Mouse (Mus musculus) CH12.LX (cell line): Measurements from ENCODE around the gene Apba3. TPM values are rescaled to one million over a fixed set of nuclear protein-coding genes. Genes with fewer than 3 reads are reported as not detected.

Experiments
- DNase-seq: peaks from one replicate; pipeline ENCODE4 v3.0.0-alpha.2; 2013; ENCODE audit errors: extremely low read depth
- H3K27ac ChIP-seq: 2 replicates; pipeline ENCODE4 v1.5.1; 2012; ENCODE audit warnings: low read depth, mild to moderate bottlenecking, control low read depth, moderate library complexity; ENCODE audit not compliant: insufficient read depth
- H3K27me3 ChIP-seq: replicated peaks from 2 replicates; pipeline ENCODE3; 2012; ENCODE audit warnings: inconsistent platforms
- H3K36me3 ChIP-seq, 2 experiments: replicated peaks in 1 of 2; 2 replicates each; pipeline versions ENCODE3 to v1.6.1; 2012; ENCODE audit warnings: inconsistent platforms in 1 of 2, low read length in 1 of 2, mild to moderate bottlenecking in 1 of 2, mixed read lengths in 1 of 2, moderate library complexity in 1 of 2; ENCODE audit not compliant: control insufficient read depth in 1 of 2, insufficient read depth in 1 of 2
- H3K4me1 ChIP-seq, 2 experiments: 2 replicates each; pipeline ENCODE4 v1.6.1; 2012; ENCODE audit warnings: inconsistent platforms in 1 of 2, moderate library complexity in 1 of 2; ENCODE audit not compliant: insufficient read depth in 2 of 2, control insufficient read depth in 1 of 2
- H3K4me2 ChIP-seq: 2 replicates; pipeline ENCODE4 v1.6.1; 2012; ENCODE audit warnings: low read depth, mild to moderate bottlenecking, control low read depth; ENCODE audit not compliant: poor library complexity, insufficient read depth, severe bottlenecking
- H3K4me3 ChIP-seq, 3 experiments: fragments of 150-350 bp in 1 of 3; sonication (generic) in 1 of 3; replicated peaks in 1 of 3; 2 replicates each; pipeline versions ENCODE3 to v1.5.1; 2011 to 2012; ENCODE audit warnings: low read depth in 2 of 3, low read length in 2 of 3, mild to moderate bottlenecking in 2 of 3, moderate library complexity in 2 of 3, control low read depth in 1 of 3, improper control_type of control experiment in 1 of 3, inconsistent platforms in 1 of 3, mixed read lengths in 1 of 3; ENCODE audit not compliant: poor library complexity in 1 of 3
- H3K79me2 ChIP-seq: replicated peaks from 2 replicates; pipeline ENCODE4 v1.6.1; 2012; ENCODE audit warnings: mild to moderate bottlenecking, moderate library complexity; ENCODE audit not compliant: control insufficient read depth, poor library complexity, insufficient read depth, severe bottlenecking; ENCODE audit errors: extremely low read depth
- H3K9ac ChIP-seq: 2 replicates; pipeline ENCODE4 v1.6.1; 2012; ENCODE audit warnings: low read depth, mild to moderate bottlenecking, control low read depth, moderate library complexity; ENCODE audit not compliant: insufficient read depth
- H3K9me3 ChIP-seq: replicated peaks from 2 replicates; pipeline ENCODE3; 2012; ENCODE audit warnings: low read length, inconsistent platforms, mixed read lengths
- CHD2 ChIP-seq: IDR thresholded peaks from 2 replicates; pipeline ENCODE4 v1.6.1; 2011; ENCODE audit warnings: low read length, improper control_type of control experiment
- CTCF ChIP-seq, 2 experiments: IDR thresholded peaks in 1 of 2; conservative IDR thresholded peaks in 1 of 2; 2 replicates each; pipeline ENCODE4 v1.5.1; 2011 to 2012; ENCODE audit warnings: low read depth in 2 of 2, low read length in 2 of 2, improper control_type of control experiment in 1 of 2, inconsistent platforms in 1 of 2, mild to moderate bottlenecking in 1 of 2, moderate library complexity in 1 of 2
- E2F4 ChIP-seq: IDR thresholded peaks from 2 replicates; pipeline ENCODE4 v1.6.1; 2011; ENCODE audit warnings: low read depth, low read length, improper control_type of control experiment; ENCODE audit not compliant: insufficient replicate concordance
- ELF1 ChIP-seq: IDR thresholded peaks from 2 replicates; pipeline ENCODE4 v1.6.1; 2014; ENCODE audit warnings: low read depth, mild to moderate bottlenecking, inconsistent platforms, low read length, improper control_type of control experiment
- ETS1 ChIP-seq: conservative IDR thresholded peaks from 2 replicates; pipeline ENCODE4 v1.6.1; 2012; ENCODE audit warnings: low read depth, mild to moderate bottlenecking, inconsistent platforms, low read length, improper control_type of control experiment, moderate library complexity
- GABPA ChIP-seq: IDR thresholded peaks from 2 replicates; pipeline ENCODE4 v1.6.1; 2012; ENCODE audit warnings: low read depth, low read length, improper control_type of control experiment, inconsistent platforms; ENCODE audit not compliant: insufficient replicate concordance
- HCFC1 ChIP-seq: IDR thresholded peaks from 2 replicates; pipeline ENCODE4 v1.6.1; 2012; ENCODE audit warnings: low read depth, mild to moderate bottlenecking, inconsistent platforms, low read length, improper control_type of control experiment
- IRF4 ChIP-seq: IDR thresholded peaks from 2 replicates; pipeline ENCODE4 v1.6.1; 2014; ENCODE audit warnings: low read depth, mild to moderate bottlenecking, inconsistent platforms, low read length, improper control_type of control experiment
- JUN ChIP-seq: IDR thresholded peaks from 2 replicates; pipeline ENCODE4 v1.6.1; 2011; ENCODE audit warnings: low read depth, mild to moderate bottlenecking, low read length, improper control_type of control experiment, moderate library complexity; ENCODE audit not compliant: insufficient read depth
- KAT2A ChIP-seq: IDR thresholded peaks from 2 replicates; pipeline ENCODE4 v1.6.1; 2012; ENCODE audit warnings: low read length, improper control_type of control experiment, inconsistent platforms; ENCODE audit not compliant: insufficient replicate concordance
- MAFK ChIP-seq: IDR thresholded peaks from 2 replicates; pipeline ENCODE4 v1.6.1; 2011; ENCODE audit warnings: low read length, improper control_type of control experiment; ENCODE audit not compliant: insufficient replicate concordance
- MAX ChIP-seq: IDR thresholded peaks from 2 replicates; pipeline ENCODE4 v1.6.1; 2011; ENCODE audit warnings: low read length, improper control_type of control experiment
- MAZ ChIP-seq: IDR thresholded peaks from 2 replicates; pipeline ENCODE4 v1.6.1; 2012; ENCODE audit warnings: low read depth, mild to moderate bottlenecking, inconsistent platforms, low read length, improper control_type of control experiment, moderate library complexity
- MEF2A ChIP-seq: IDR thresholded peaks from 2 replicates; pipeline ENCODE4 v1.6.1; 2014; ENCODE audit warnings: low read depth, mild to moderate bottlenecking, inconsistent platforms, low read length, improper control_type of control experiment, borderline replicate concordance
- MXI1 ChIP-seq: IDR thresholded peaks from 2 replicates; pipeline ENCODE4 v1.6.1; 2011; ENCODE audit warnings: mild to moderate bottlenecking, low read depth, low read length, improper control_type of control experiment
- MYC ChIP-seq: IDR thresholded peaks from 2 replicates; pipeline ENCODE4 v1.6.1; 2011; ENCODE audit warnings: low read depth, mild to moderate bottlenecking, improper control_type of control experiment, low read length
- NELFE ChIP-seq: IDR thresholded peaks from 2 replicates; pipeline ENCODE4 v1.6.1; 2011; ENCODE audit warnings: low read depth, low read length, improper control_type of control experiment
- NRF1 ChIP-seq: IDR thresholded peaks from 2 replicates; pipeline ENCODE4 v1.6.1; 2014; ENCODE audit warnings: low read depth, mild to moderate bottlenecking, inconsistent platforms, low read length, improper control_type of control experiment, moderate library complexity
- POLR2A ChIP-seq: IDR thresholded peaks from 2 replicates; pipeline ENCODE4 v1.6.1; 2011; ENCODE audit warnings: low read depth, mild to moderate bottlenecking, improper control_type of control experiment, low read length
- POLR2AphosphoS2 ChIP-seq: IDR thresholded peaks from 2 replicates; pipeline ENCODE4 v1.6.1; 2011; ENCODE audit warnings: low read depth, low read length, improper control_type of control experiment
- RAD21 ChIP-seq: IDR thresholded peaks from 2 replicates; pipeline ENCODE4 v1.6.1; 2011; ENCODE audit warnings: low read depth, mild to moderate bottlenecking, low read length, improper control_type of control experiment, moderate library complexity
- RCOR1 ChIP-seq: conservative IDR thresholded peaks from 2 replicates; pipeline ENCODE4 v1.6.1; 2012; ENCODE audit warnings: low read depth, mild to moderate bottlenecking, inconsistent platforms, low read length, improper control_type of control experiment
- SIN3A ChIP-seq: IDR thresholded peaks from 2 replicates; pipeline ENCODE4 v1.6.1; 2012; ENCODE audit warnings: low read length, improper control_type of control experiment, inconsistent platforms
- SMC3 ChIP-seq: IDR thresholded peaks from 2 replicates; pipeline ENCODE4 v1.6.1; 2011; ENCODE audit warnings: low read depth, low read length, improper control_type of control experiment
- TBP ChIP-seq: conservative IDR thresholded peaks from 2 replicates; pipeline ENCODE4 v1.6.1; 2011; ENCODE audit warnings: low read depth, low read length, improper control_type of control experiment
- UBTF ChIP-seq: IDR thresholded peaks from 2 replicates; pipeline ENCODE4 v1.6.1; 2012; ENCODE audit warnings: low read depth, mild to moderate bottlenecking, inconsistent platforms, low read length, improper control_type of control experiment, moderate library complexity
- USF1 ChIP-seq: IDR thresholded peaks from 2 replicates; pipeline ENCODE4 v1.6.1; 2014; ENCODE audit warnings: low read depth, mild to moderate bottlenecking, inconsistent platforms, low read length, improper control_type of control experiment
- USF2 ChIP-seq: conservative IDR thresholded peaks from 2 replicates; pipeline ENCODE4 v1.6.1; 2011; ENCODE audit warnings: low read depth, low read length, improper control_type of control experiment
- ZC3H11A ChIP-seq: IDR thresholded peaks from 2 replicates; pipeline ENCODE4 v1.6.1; 2012; ENCODE audit warnings: low read depth, mild to moderate bottlenecking, inconsistent platforms, low read length, improper control_type of control experiment
- ZKSCAN1 ChIP-seq: IDR thresholded peaks from 2 replicates; pipeline ENCODE4 v1.6.1; 2012; ENCODE audit warnings: low read depth, inconsistent platforms, low read length, improper control_type of control experiment, borderline replicate concordance
- ZNF384 ChIP-seq: IDR thresholded peaks from 2 replicates; pipeline ENCODE4 v1.6.1; 2012; ENCODE audit warnings: low read depth, low read length, improper control_type of control experiment, inconsistent platforms
- dilution Hi-C: fragments of 300-500 bp; cut with MboI; formaldehyde crosslinking; loops from 2 replicates; pipeline ENCODE4 v1.14.3; 2020; ENCODE audit warnings: low sequenced_read_pairs; ENCODE audit not compliant: extremely low pct_unique_long_range_greater_than_20kb, extremely low pct_ligation_motif_present
- in situ Hi-C: fragments of 300-500 bp; cut with MboI; formaldehyde crosslinking; loops from 3 replicates; pipeline ENCODE4 v1.14.3; 2019; ENCODE audit warnings: low sequenced_read_pairs, low pct_ligation_motif_present, low pct_unique_long_range_greater_than_20kb, mixed read lengths
- polyA plus RNA-seq: library from polyadenylated mRNA; unstranded; fragments of >175 nt; gene quantifications from 2 replicates; pipeline ENCODE4 v1.2.1, GENCODE M21; 2012; ENCODE audit warnings: low read depth; ENCODE audit not compliant: insufficient read length
- total RNA-seq, 2 experiments: library from RNA; depleted of rRNA; stranded (reverse); fragments of 300-350 nt in 1 of 2; fragments of >200 nt in 1 of 2; gene quantifications; 2 replicates each; pipeline ENCODE4 v1.2.3; 2012 to 2014

Apba3 gene
- total and polyA plus RNA-seq, 3 experiments: 40.2 to 149 (median 47.4) TPM

DNA sequence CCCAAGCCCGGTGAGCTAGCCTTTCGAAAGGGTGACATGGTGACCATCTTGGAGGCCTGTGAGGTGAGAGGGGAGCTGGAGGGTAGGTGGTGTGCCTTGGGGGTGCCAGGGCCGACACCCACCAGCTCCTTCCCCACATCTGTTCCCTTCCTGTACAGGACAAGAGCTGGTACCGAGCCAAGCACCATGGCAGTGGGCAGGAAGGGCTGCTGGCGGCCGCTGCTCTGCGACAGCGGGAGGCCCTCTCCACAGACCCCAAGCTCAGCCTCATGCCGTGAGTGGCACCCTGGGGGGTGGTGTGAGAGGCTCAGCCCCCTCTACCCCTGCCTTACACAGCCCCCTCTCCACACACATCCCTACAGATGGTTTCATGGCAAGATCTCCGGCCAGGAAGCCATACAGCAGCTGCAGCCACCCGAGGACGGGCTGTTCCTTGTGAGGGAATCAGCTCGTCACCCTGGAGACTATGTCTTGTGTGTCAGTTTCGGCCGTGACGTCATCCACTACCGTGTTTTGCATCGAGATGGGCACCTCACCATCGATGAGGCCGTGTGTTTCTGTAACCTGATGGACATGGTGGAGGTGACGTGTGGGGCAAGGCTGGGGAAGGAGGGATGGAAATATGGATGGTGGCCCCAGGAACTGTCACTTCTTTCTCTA is 7.4 kb upstream of the Apba3 start:
- H3K36me3 ChIP-seq: peaks cover 18 to 37% of the 10 kb centered on the region in 2 experiments
- H3K9ac ChIP-seq: no peak overlapping the region
- TF ChIP-seq POLR2A (no peak), SMC3 (no peak)
- TF ChIP-seq, all 38 proteins: peak for 0
- H3K27me3 ChIP-seq: no peaks in the 10 kb centered on the region
- DNase-seq: no peak
- peaks cover 22% of the 10 kb centered on the region for H3K9me3 ChIP-seq
- no peak overlapping the region for H3K4me3 ChIP-seq
- no peak overlapping the region for H3K27ac ChIP-seq
- dilution Hi-C loops (no loop called here), in situ Hi-C loops (no loop called here)
- H3K4me1 ChIP-seq: peaks cover 16 to 50% of the 10 kb centered on the region in 2 experiments
- H3K79me2 ChIP-seq: no peaks in the 10 kb centered on the region
- H3K4me2 ChIP-seq: no peak overlapping the region

- Histone ChIP-seq H3K4me1 (peaks cover 20 to 56% of the 10 kb centered on the region in 2 experiments), H3K79me2 (peaks cover 4% of the 10 kb centered on the region; the same call in 1 of the 2 replicates), H3K27ac (peak overlapping the region; percentile 59), H3K27me3 (no peaks in the 10 kb centered on the region), H3K9ac (no peak overlapping the region), H3K4me3 (peak overlapping the region in 2 of 3 experiments; percentile 10 to 17), H3K4me2 (no peak overlapping the region), H3K36me3 (peaks cover 29 to 52% of the 10 kb centered on the region in 2 experiments), H3K9me3 (peaks cover 22% of the 10 kb centered on the region)
- in situ Hi-C loops: no loop called here
- peak; percentile 89 for DNase-seq
- dilution Hi-C loops: no loop called here
- TF ChIP-seq MAZ: no peak
- TF ChIP-seq ZNF384: peak; percentile 78
- TF ChIP-seq HCFC1: peak; percentile 29; the same call in 1 of the 2 replicates
- no peak for TF ChIP-seq TBP
- no peak for TF ChIP-seq ZKSCAN1
- no peak for TF ChIP-seq E2F4
- 0 out of 2 replicates have a peak, but pooled peaks have one; percentile 37 for TF ChIP-seq ELF1
- peak; percentile 7; the same call in 1 of the 2 replicates for TF ChIP-seq JUN
- TF ChIP-seq MAFK: 0 out of 2 replicates have a peak, but pooled peaks have one; percentile 44
- no peak; the same call in 1 of the 2 replicates for TF ChIP-seq MXI1
- no peak for TF ChIP-seq POLR2AphosphoS2
- no peak for TF ChIP-seq USF1
- TF ChIP-seq RCOR1: 0 out of 2 replicates have a peak, but pooled peaks have one; percentile 23
- TF ChIP-seq UBTF: no peak
- 0 out of 2 replicates have a peak, but pooled peaks have one; percentile 50 for TF ChIP-seq MYC
- TF ChIP-seq SIN3A: 0 out of 2 replicates have a peak, but pooled peaks have one; percentile 40
- TF ChIP-seq KAT2A: no peak
- no peak for TF ChIP-seq USF2
- 0 out of 2 replicates have a peak, but pooled peaks have one; percentile 64 for TF ChIP-seq MEF2A
- no peak for TF ChIP-seq ZC3H11A
- no peak for TF ChIP-seq SMC3
- TF ChIP-seq RAD21: no peak; the same call in 1 of the 2 replicates
- no peak for TF ChIP-seq NELFE
- TF ChIP-seq CHD2: peak; percentile 73
- TF ChIP-seq ETS1: peak; percentile 67
- TF ChIP-seq CTCF (conservative IDR thresholded peaks at IDR 0.05 in 1 of 2, IDR thresholded peaks at IDR 0.05 in 1 of 2; ENCODE audit: low read depth in 2 of 2, low read length in 2 of 2): no peak
- TF ChIP-seq IRF4: peak; percentile 48
- TF ChIP-seq GABPA: no peak
- TF ChIP-seq NRF1: no peak
- no peak for TF ChIP-seq POLR2A
- peak; percentile 29 for TF ChIP-seq MAX
Observed at GRCm38 (mm10) chr10:81261025-81261424, 5.7 kb upstream of the Apba3 start.
